Mouse (Mus musculus): ENCODE data around the gene Brf1. TPM values are rescaled to one million over a fixed set of nuclear protein-coding genes. Genes with fewer than 3 reads are reported as not detected.

The Brf1 gene
- 10 to 100 TPM; 81.9 to 82.9 TPM for total RNA-seq (2021)
- long read RNA-seq, experiment 1, partial matches to known transcripts: 7 of 19 reads
- long read RNA-seq, experiment 1, other reads (novel, unspliced or antisense): 10 of 19 reads
- long read RNA-seq, experiment 2, partial matches to known transcripts: 26 of 52 reads
- long read RNA-seq, experiment 2, other reads (novel, unspliced or antisense): 21 of 52 reads

- peak; percentile 78 to 92 for DNase-seq (ENCODE audit: low spot score in 2 of 2)
Observed at GRCm38 (mm10) chr12:113000294-113001132, at the start of gene Brf1. TSS of gene Brf1 (minus strand) at chr12:113000704.

GRCm38 (mm10) chr12:113049836-113050235, 49.3 kb upstream of the Brf1 start:
- DNase-seq (ENCODE audit: low spot score in 2 of 2): no peak

- no peak for DNase-seq (ENCODE audit: low spot score in 2 of 2)
Observed at GRCm38 (mm10) chr12:113048103-113048502, 47.6 kb upstream of the Brf1 start.

- no peak for DNase-seq (ENCODE audit: low spot score in 2 of 2)
Observed at GRCm38 (mm10) chr12:113046861-113047260, 46.4 kb upstream of the Brf1 start.

- no peak for DNase-seq (ENCODE audit: low spot score in 2 of 2)
Observed at GRCm38 (mm10) chr12:113044916-113045677, 44.6 kb upstream of the Brf1 start.

GRCm38 (mm10) chr12:113042543-113042942, 42.0 kb upstream of the Brf1 start:
- DNase-seq (ENCODE audit: low spot score in 2 of 2): no peak

GRCm38 (mm10) chr12:113041481-113042439, 41.3 kb upstream of the Brf1 start:
- DNase-seq (ENCODE audit: low spot score in 2 of 2): no peak

GRCm38 (mm10) chr12:113038414-113038813, 37.9 kb upstream of the Brf1 start:
- no peak for DNase-seq (ENCODE audit: low spot score in 2 of 2)

- DNase-seq (ENCODE audit: low spot score in 2 of 2): no peak
Observed at GRCm38 (mm10) chr12:113036996-113037395, 36.5 kb upstream of the Brf1 start.

- DNase-seq (ENCODE audit: low spot score in 2 of 2): no peak
Observed at GRCm38 (mm10) chr12:113035093-113035492, 34.6 kb upstream of the Brf1 start.

- no peak for DNase-seq (ENCODE audit: low spot score in 2 of 2)
Observed at GRCm38 (mm10) chr12:113032296-113033250, 32.1 kb upstream of the Brf1 start.

- no peak for DNase-seq (ENCODE audit: low spot score in 2 of 2)
Observed at GRCm38 (mm10) chr12:113031441-113031840, 30.9 kb upstream of the Brf1 start.

- no peak for DNase-seq (ENCODE audit: low spot score in 2 of 2)
Observed at GRCm38 (mm10) chr12:113030993-113031392, 30.5 kb upstream of the Brf1 start.

GRCm38 (mm10) chr12:113030046-113030445, 29.5 kb upstream of the Brf1 start:
- DNase-seq (ENCODE audit: low spot score in 2 of 2): no peak

- DNase-seq (ENCODE audit: low spot score in 2 of 2): no peak
Observed at GRCm38 (mm10) chr12:113028898-113029297, 28.4 kb upstream of the Brf1 start.

- DNase-seq (ENCODE audit: low spot score in 2 of 2): no peak
Observed at GRCm38 (mm10) chr12:113028067-113028466, 27.6 kb upstream of the Brf1 start.

- DNase-seq (ENCODE audit: low spot score in 2 of 2): no peak
Observed at GRCm38 (mm10) chr12:113027495-113027894, 27.0 kb upstream of the Brf1 start.

GRCm38 (mm10) chr12:113026557-113026956, 26.1 kb upstream of the Brf1 start:
- DNase-seq (ENCODE audit: low spot score in 2 of 2): no peak

- no peak for DNase-seq (ENCODE audit: low spot score in 2 of 2)
Observed at GRCm38 (mm10) chr12:113023082-113023481, 22.6 kb upstream of the Brf1 start.

GRCm38 (mm10) chr12:113021488-113021887, 21.0 kb upstream of the Brf1 start:
- no peak for DNase-seq (ENCODE audit: low spot score in 2 of 2)
